Mouse (Mus musculus): ENCODE measurements at regions not wholly inside any gene's neighbourhood (a gene's known extent, or its start where the extent isn't known, plus 50 kb on each side); places are given as distances from the start of the nearest gene placed in this dataset.

GRCm38 (mm10) chr8:34562278-34562677 is 450.7 kb upstream of the Gm10131 start:
- TF ChIP-seq CTCF (IDR thresholded peaks at IDR 0.05) = no peak
- in situ Hi-C loops (cut with MboI; ENCODE audit: low pct_unique_long_range_greater_than_20kb) = no loop called here
- H3K27me3 ChIP-seq = no peaks in the 10 kb centered on the region
- ATAC-seq = no peak
- ChIA-PET CTCF (interaction anchor here (1.4 kb wide), 1 partner anchor 25 kb away, joined by 4 read pairs; no protein-coding TSS in a partner anchor), POLR2A (no interaction called here)
- DNase-seq (ENCODE audit: low read depth, low spot score) = no peak

GRCm38 (mm10) chr8:34549786-34550185 is 438.2 kb upstream of the Gm10131 start:
- TF ChIP-seq CTCF (IDR thresholded peaks at IDR 0.05) = no peak
- no peaks in the 10 kb centered on the region for H3K27me3 ChIP-seq
- ChIA-PET POLR2A (no interaction called here), CTCF (no interaction called here)
- no peak for ATAC-seq
- no peak for DNase-seq (ENCODE audit: low read depth, low spot score)
- in situ Hi-C loops (cut with MboI; ENCODE audit: low pct_unique_long_range_greater_than_20kb) = no loop called here

GRCm38 (mm10) chr8:34546815-34547214 is 435.3 kb upstream of the Gm10131 start:
- TF ChIP-seq CTCF (IDR thresholded peaks at IDR 0.05) = no peak
- DNase-seq (ENCODE audit: low read depth, low spot score) = no peak
- in situ Hi-C loops (cut with MboI; ENCODE audit: low pct_unique_long_range_greater_than_20kb) = no loop called here
- ChIA-PET POLR2A (interaction anchor here (0.7 to 1.2 kb wide), 2 partner anchors 28 to 215 kb away, joined by 3 read pairs; no protein-coding TSS in a partner anchor), CTCF (no interaction called here)
- no peak for ATAC-seq
- H3K27me3 ChIP-seq = no peaks in the 10 kb centered on the region

GRCm38 (mm10) chr8:34542361-34543038 is 431.0 kb upstream of the Gm10131 start:
- CTCF ChIA-PET = no interaction called here
- no peak for ATAC-seq
- POLR2A ChIA-PET = no interaction called here
- no peak for TF ChIP-seq CTCF (IDR thresholded peaks at IDR 0.05)
- in situ Hi-C loops (cut with MboI; ENCODE audit: low pct_unique_long_range_greater_than_20kb) = no loop called here
- no peak for DNase-seq (ENCODE audit: low read depth, low spot score)
- no peaks in the 10 kb centered on the region for H3K27me3 ChIP-seq

- no peaks in the 10 kb centered on the region for H3K27me3 ChIP-seq
- POLR2A ChIA-PET = no interaction called here
- TF ChIP-seq CTCF (IDR thresholded peaks at IDR 0.05) = no peak
- CTCF ChIA-PET = interaction anchor here (1.0 to 1.8 kb wide), 3 partner anchors 10 to 54 kb away, joined by 3 to 5 read pairs (median 4); no protein-coding TSS in a partner anchor
- DNase-seq (ENCODE audit: low read depth, low spot score) (no peak), ATAC-seq (no peak)
- in situ Hi-C loops (cut with MboI; ENCODE audit: low pct_unique_long_range_greater_than_20kb) = no loop called here
Observed at GRCm38 (mm10) chr8:34539232-34539631, 427.7 kb upstream of the Gm10131 start.

GRCm38 (mm10) chr8:34535434-34535833 is 423.9 kb upstream of the Gm10131 start:
- no peak for DNase-seq (ENCODE audit: low read depth, low spot score)
- ChIA-PET POLR2A (interaction anchor here (0.7 kb wide), 1 partner anchor 10 kb away, joined by 3 read pairs; no protein-coding TSS in a partner anchor), CTCF (no interaction called here)
- ATAC-seq = no peak
- in situ Hi-C loops (cut with MboI; ENCODE audit: low pct_unique_long_range_greater_than_20kb) = no loop called here
- no peaks in the 10 kb centered on the region for H3K27me3 ChIP-seq
- TF ChIP-seq CTCF (IDR thresholded peaks at IDR 0.05) = no peak

- TF ChIP-seq CTCF (IDR thresholded peaks at IDR 0.05) = no peak
- peak; percentile 26 for ATAC-seq
Observed at GRCm38 (mm10) chr8:34533421-34533820, 421.9 kb upstream of the Gm10131 start.

GRCm38 (mm10) chr8:34530896-34531679 is 419.6 kb upstream of the Gm10131 start:
- no peaks in the 10 kb centered on the region for H3K27me3 ChIP-seq
- CTCF ChIA-PET = no interaction called here
- in situ Hi-C loops (cut with MboI; ENCODE audit: low pct_unique_long_range_greater_than_20kb) = no loop called here
- ATAC-seq (no peak), DNase-seq (ENCODE audit: low read depth, low spot score) (no peak)
- POLR2A ChIA-PET = no interaction called here
- no peak for TF ChIP-seq CTCF (IDR thresholded peaks at IDR 0.05)

More at GRCm38 (mm10) chr8:34533421-34533820, 421.9 kb upstream of the Gm10131 start:
- DNase-seq (ENCODE audit: low read depth, low spot score) = no peak
- in situ Hi-C loops (cut with MboI; ENCODE audit: low pct_unique_long_range_greater_than_20kb) = no loop called here
- ChIA-PET POLR2A (no interaction called here), CTCF (interaction anchor here (1.1 to 1.6 kb wide), 2 partner anchors 38 to 146 kb away, joined by 3 to 4 read pairs; no protein-coding TSS in a partner anchor)
- no peaks in the 10 kb centered on the region for H3K27me3 ChIP-seq

GRCm38 (mm10) chr8:34530046-34530445 is 418.5 kb upstream of the Gm10131 start:
- in situ Hi-C loops (cut with MboI; ENCODE audit: low pct_unique_long_range_greater_than_20kb) = no loop called here
- TF ChIP-seq CTCF (IDR thresholded peaks at IDR 0.05) = no peak
- POLR2A ChIA-PET = no interaction called here
- no peaks in the 10 kb centered on the region for H3K27me3 ChIP-seq
- CTCF ChIA-PET = interaction anchor here (1.9 kb wide), 1 partner anchor 9 kb away, joined by 4 read pairs; no protein-coding TSS in a partner anchor
- DNase-seq (ENCODE audit: low read depth, low spot score) (no peak), ATAC-seq (no peak)

GRCm38 (mm10) chr8:34529452-34529851 is 417.9 kb upstream of the Gm10131 start:
- POLR2A ChIA-PET = no interaction called here
- in situ Hi-C loops (cut with MboI; ENCODE audit: low pct_unique_long_range_greater_than_20kb) = no loop called here
- DNase-seq (ENCODE audit: low read depth, low spot score) (no peak), ATAC-seq (no peak)
- CTCF ChIA-PET = interaction anchor here (1.9 kb wide), 1 partner anchor 9 kb away, joined by 4 read pairs; no protein-coding TSS in a partner anchor
- no peak for TF ChIP-seq CTCF (IDR thresholded peaks at IDR 0.05)
- H3K27me3 ChIP-seq = no peaks in the 10 kb centered on the region

GRCm38 (mm10) chr8:34528213-34528612 is 416.7 kb upstream of the Gm10131 start:
- ATAC-seq (no peak), DNase-seq (ENCODE audit: low read depth, low spot score) (no peak)
- TF ChIP-seq CTCF (IDR thresholded peaks at IDR 0.05) = no peak
- ChIA-PET POLR2A (no interaction called here), CTCF (no interaction called here)
- no peaks in the 10 kb centered on the region for H3K27me3 ChIP-seq
- in situ Hi-C loops (cut with MboI; ENCODE audit: low pct_unique_long_range_greater_than_20kb) = no loop called here
